Mouse (Mus musculus) forebrain, embryonic 15.5 days (tissue): Measurements from ENCODE around the gene Abca6. TPM values are rescaled to one million over a fixed set of nuclear protein-coding genes. Genes with fewer than 3 reads are reported as not detected.

ENCODE experiments used
- ATAC-seq: fragments of 200-750 bp; cut with Nextera tagmentation; replicated peaks from 2 replicates; pipeline ENCODE4 v1.8.0; 2017; ENCODE audit warnings: mild to moderate bottlenecking, moderate TSS enrichment, moderate library complexity
- H3K27ac ChIP-seq: fragments of 300-500 bp; sonication (generic); replicated peaks from 2 replicates; pipeline ENCODE4 v1.5.1; 2015; ENCODE audit warnings: mild to moderate bottlenecking, inconsistent platforms
- H3K27me3 ChIP-seq: fragments of 300-500 bp; sonication (generic); 2 replicates; pipeline ENCODE4 v1.6.1; 2015; ENCODE audit warnings: inconsistent platforms
- H3K36me3 ChIP-seq: fragments of 300-500 bp; sonication (generic); 2 replicates; pipeline ENCODE4 v1.6.1; 2015; ENCODE audit warnings: mild to moderate bottlenecking, inconsistent platforms
- H3K4me1 ChIP-seq: fragments of 300-500 bp; sonication (generic); 2 replicates; pipeline ENCODE4 v1.6.1; 2015; ENCODE audit warnings: inconsistent platforms
- H3K4me2 ChIP-seq: fragments of 300-500 bp; sonication (generic); replicated peaks from 2 replicates; pipeline ENCODE4 v1.6.1; 2015; ENCODE audit warnings: mild to moderate bottlenecking, inconsistent platforms
- H3K4me3 ChIP-seq: fragments of 300-500 bp; sonication (generic); 2 replicates; pipeline ENCODE4 v1.5.1; 2015; ENCODE audit warnings: mild to moderate bottlenecking, inconsistent platforms
- H3K9ac ChIP-seq: fragments of 300-500 bp; sonication (generic); replicated peaks from 2 replicates; pipeline ENCODE4 v1.6.1; 2015; ENCODE audit warnings: mild to moderate bottlenecking, inconsistent platforms
- H3K9me3 ChIP-seq: fragments of 300-500 bp; sonication (generic); 2 replicates; pipeline ENCODE4 v1.6.1; 2016; ENCODE audit warnings: inconsistent platforms
- WGBS: fragments of 180-500 bp; shearing (Covaris S2); methylation state at CpG from one replicate; pipeline ENCODE4 v1.1.7; 2015; ENCODE audit warnings: mixed read lengths; 5-methylcytosine and 5-hydroxymethylcytosine counted together
- polyA plus RNA-seq: library from polyadenylated mRNA; unstranded; fragments of >200 nt; fragmentation: Nextera tagmentation; extraction: Ambion mirVana; gene quantifications from 2 replicates; pipeline ENCODE4 v1.2.1, GENCODE M21; 2015

Gene Abca6
- polyA plus RNA-seq, 1 experiment from 2014 or later, result 0.36 TPM

DNA sequence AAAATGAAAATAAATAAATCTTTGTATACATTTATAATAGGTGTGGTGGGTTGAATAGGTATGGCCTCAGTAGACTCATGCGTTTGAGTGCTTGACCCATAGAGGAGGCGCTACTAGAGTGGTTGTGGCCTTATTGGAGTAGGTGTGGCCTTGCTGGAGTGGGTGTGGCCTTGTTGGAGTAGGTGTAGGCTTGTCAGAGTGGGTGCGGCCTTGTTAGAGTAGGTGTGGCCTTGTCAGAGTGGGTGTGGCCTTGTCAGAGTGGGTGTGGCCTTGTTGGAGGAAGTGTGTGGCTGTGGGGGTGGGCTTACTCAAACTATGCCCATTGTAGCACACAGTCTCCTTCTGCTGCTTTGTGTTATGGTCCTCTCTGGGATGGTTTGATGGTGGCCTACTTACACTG lies 80.4 kb downstream of the Abca6 start:
- Histone ChIP-seq H3K4me1 (no peaks in the 10 kb centered on the region), H3K27ac (no peak overlapping the region), H3K4me2 (no peak overlapping the region), H3K4me3 (no peak overlapping the region), H3K36me3 (no peaks in the 10 kb centered on the region), H3K9ac (no peak overlapping the region), H3K27me3 (no peaks in the 10 kb centered on the region), H3K9me3 (no peaks in the 10 kb centered on the region)
- ATAC-seq, result no peak
- WGBS, result 95% methylated on average over 3 of the region's 3 CpGs

DNA sequence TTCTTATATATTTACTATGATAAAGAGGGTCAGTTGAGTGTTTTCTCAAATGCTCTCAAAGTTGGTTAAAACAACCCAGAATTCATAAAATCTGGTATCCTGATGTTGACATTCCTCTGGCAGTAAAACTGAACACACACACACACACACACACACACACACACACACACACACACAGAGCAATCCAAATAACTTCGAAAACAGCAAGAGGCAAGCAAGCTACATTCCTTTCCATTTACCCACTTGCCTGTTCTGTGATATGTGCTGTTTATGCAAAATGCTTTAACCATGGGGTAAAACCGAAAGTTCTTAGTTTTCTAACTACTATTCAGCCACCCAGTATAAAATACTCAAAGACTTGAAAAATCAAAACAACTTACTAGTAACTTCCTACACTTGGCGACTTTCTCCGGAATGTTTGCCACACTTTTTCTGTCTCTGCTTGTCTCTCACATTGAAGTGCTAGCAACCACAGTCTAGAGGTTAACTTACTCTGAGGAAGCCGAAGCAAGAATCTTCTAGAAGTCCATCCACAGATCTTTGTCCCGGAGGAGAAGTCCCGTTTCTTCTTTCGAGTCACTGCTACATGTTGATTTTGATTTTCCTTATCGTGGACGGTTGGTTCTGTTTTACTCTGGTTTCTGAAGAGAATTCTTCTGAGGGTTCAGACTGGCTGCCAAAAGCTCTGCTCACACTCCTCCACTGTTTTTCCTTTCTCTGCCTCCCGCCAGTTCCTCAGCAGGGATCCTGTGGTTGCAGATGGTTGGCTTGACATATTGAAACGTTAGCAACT lies 83.9 kb downstream of the Abca6 start, which contains the start of gene Abca9:
TSS of gene Abca9 (minus strand) at position 738 of the 793 bp plus-strand sequence.
- no peak within 1 kb of the TSS for H3K4me2 ChIP-seq
- H3K9me3 ChIP-seq, result no peaks in the 10 kb centered on the region
- no peaks in the 10 kb centered on the region for H3K4me1 ChIP-seq
- H3K27me3 ChIP-seq, result no peaks in the 10 kb centered on the region
- no peak within 1 kb of the TSS for H3K4me3 ChIP-seq
- H3K36me3 ChIP-seq, result no peaks in the 10 kb centered on the region
- no peak for ATAC-seq
- H3K9ac ChIP-seq, result no peak within 1 kb of the TSS
- WGBS, result 49% methylated on average over 12 of the region's 12 CpGs
- 0 out of 2 replicates have a peak within 1 kb of the TSS, but pooled peaks have one; percentile 1 for H3K27ac ChIP-seq

DNA sequence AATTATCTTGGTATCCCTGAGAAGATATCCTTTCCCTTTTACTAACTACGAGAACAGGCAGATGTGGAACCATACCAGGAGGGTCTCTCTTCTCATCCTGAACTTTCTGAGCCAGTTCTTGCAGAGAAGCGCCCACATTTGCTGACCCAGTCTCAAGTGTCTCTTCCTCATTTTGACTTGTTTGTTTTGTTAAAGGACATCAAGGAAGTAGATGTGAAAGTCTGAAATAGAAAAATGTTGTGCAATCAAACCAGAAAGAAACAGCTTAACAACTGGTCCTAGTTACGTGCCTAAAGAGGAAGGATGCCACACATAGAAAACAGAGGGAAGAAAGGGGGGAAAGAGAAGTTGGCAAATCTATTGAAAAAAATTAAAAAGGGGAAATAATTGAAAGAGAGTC lies 85.8 kb downstream of the Abca6 start:
- H3K9me3 ChIP-seq, result no peaks in the 10 kb centered on the region
- no peak for ATAC-seq
- H3K9ac ChIP-seq, result no peak overlapping the region
- H3K27ac ChIP-seq, result no peak overlapping the region
- no peak overlapping the region for H3K4me3 ChIP-seq
- H3K27me3 ChIP-seq, result no peaks in the 10 kb centered on the region
- H3K4me2 ChIP-seq, result no peak overlapping the region
- H3K36me3 ChIP-seq, result no peaks in the 10 kb centered on the region
- WGBS, result 37% methylated on average over 3 of the region's 3 CpGs
- H3K4me1 ChIP-seq, result no peaks in the 10 kb centered on the region

DNA sequence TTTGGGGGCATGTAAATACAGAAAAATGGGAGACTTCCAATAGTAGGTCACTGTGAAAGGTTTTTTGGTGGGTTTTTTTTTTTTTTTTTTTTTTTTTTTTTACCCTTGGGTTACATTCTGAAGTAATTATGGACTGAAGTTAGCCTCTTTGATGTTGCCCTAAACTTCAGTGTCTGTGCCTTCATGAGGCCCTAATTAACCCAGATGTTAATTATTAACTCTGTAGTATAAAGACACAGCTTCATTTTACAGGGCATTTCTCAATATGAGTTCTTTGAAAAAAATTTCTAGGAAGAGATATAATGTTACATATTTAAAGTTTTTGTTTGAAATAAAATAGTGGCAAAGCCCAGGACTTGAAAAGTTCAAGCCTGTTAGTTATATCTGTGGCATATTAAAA lies 86.2 kb downstream of the Abca6 start:
- Histone ChIP-seq H3K4me3 (no peak overlapping the region), H3K36me3 (no peaks in the 10 kb centered on the region), H3K27ac (no peak overlapping the region), H3K9me3 (no peaks in the 10 kb centered on the region), H3K27me3 (no peaks in the 10 kb centered on the region), H3K4me1 (no peaks in the 10 kb centered on the region), H3K9ac (no peak overlapping the region), H3K4me2 (no peak overlapping the region)
- no peak for ATAC-seq

DNA sequence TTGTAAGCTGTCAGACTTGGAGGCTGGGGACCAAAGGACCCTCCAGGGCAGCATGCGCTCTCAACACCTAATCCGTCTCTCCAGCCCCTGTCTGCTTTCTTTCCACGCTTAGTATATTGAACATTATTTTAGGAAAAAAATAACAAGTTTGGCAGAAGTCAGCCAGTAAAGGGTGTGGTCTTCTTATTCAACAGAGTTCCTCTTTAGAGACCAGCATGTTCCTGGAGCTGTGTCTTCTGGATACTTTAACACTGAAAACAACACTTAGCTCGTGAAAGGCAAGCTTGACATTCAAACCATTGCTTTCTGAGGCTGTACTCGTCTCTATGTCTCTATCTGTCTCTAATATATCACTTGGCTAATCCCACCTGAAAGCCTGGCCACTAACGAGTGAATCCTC lies 94.5 kb downstream of the Abca6 start:
- H3K27ac ChIP-seq, result no peak overlapping the region
- 67% methylated on average over 6 of the region's 6 CpGs for WGBS
- no peak for ATAC-seq
- H3K4me1 ChIP-seq, result no peaks in the 10 kb centered on the region
- H3K4me3 ChIP-seq, result no peak overlapping the region
- H3K9me3 ChIP-seq, result no peaks in the 10 kb centered on the region
- H3K4me2 ChIP-seq, result no peak overlapping the region
- no peak overlapping the region for H3K9ac ChIP-seq
- no peaks in the 10 kb centered on the region for H3K36me3 ChIP-seq
- H3K27me3 ChIP-seq, result no peaks in the 10 kb centered on the region

DNA sequence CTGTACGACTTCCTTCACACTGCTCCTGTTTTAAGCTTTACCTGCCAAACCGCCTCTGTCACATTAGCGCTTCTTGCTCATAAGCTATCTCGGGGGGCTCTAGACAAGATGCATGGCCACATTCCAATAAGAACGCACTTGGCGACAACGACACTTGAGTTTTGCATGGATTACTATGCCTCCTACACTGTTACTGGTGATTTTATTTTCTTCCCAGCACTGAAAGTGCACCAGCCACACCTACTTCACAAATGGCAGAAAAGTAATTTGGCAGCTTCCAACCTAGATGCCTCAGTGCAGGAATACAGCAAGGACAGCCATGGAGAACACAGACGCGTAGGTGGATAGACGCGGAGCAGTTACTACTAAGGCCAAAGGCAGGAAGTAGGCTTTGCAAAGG lies 95.6 kb downstream of the Abca6 start:
- no peak overlapping the region for H3K27ac ChIP-seq
- 88% methylated on average over 11 of the region's 11 CpGs for WGBS

DNA sequence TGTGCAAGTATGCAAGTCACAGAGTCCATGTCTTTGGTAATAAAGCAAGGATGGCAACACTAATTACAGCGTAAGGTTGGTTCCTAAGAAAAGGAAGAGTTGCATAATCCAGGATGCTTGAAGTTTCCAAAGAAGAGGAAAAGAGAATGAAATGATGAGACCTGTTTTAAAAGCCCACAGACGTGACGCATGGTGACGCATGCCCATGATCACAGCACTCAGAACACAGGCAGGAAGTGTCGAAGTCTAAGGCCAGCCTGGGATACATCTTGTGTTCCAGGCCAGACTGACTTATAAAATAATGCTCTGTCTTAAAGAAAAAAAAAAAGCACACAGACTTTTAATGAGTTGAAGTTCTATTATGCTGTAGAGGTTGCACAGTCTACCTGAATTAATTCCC lies 103.9 kb downstream of the Abca6 start:
- no peak overlapping the region for H3K9ac ChIP-seq
- no peaks in the 10 kb centered on the region for H3K4me1 ChIP-seq
- H3K4me2 ChIP-seq, result no peak overlapping the region
- H3K27ac ChIP-seq, result no peak overlapping the region
- ATAC-seq, result no peak
- 97% methylated on average over 5 of the region's 5 CpGs for WGBS
- no peaks in the 10 kb centered on the region for H3K27me3 ChIP-seq
- H3K36me3 ChIP-seq, result no peaks in the 10 kb centered on the region
- H3K9me3 ChIP-seq, result no peaks in the 10 kb centered on the region
- H3K4me3 ChIP-seq, result no peak overlapping the region

More for the DNA sequence above, 95.6 kb downstream of the Abca6 start:
- Histone ChIP-seq H3K36me3 (no peaks in the 10 kb centered on the region), H3K9ac (no peak overlapping the region), H3K9me3 (no peaks in the 10 kb centered on the region), H3K4me1 (no peaks in the 10 kb centered on the region), H3K4me2 (no peak overlapping the region), H3K4me3 (no peak overlapping the region), H3K27me3 (no peaks in the 10 kb centered on the region)
- ATAC-seq, result no peak

DNA sequence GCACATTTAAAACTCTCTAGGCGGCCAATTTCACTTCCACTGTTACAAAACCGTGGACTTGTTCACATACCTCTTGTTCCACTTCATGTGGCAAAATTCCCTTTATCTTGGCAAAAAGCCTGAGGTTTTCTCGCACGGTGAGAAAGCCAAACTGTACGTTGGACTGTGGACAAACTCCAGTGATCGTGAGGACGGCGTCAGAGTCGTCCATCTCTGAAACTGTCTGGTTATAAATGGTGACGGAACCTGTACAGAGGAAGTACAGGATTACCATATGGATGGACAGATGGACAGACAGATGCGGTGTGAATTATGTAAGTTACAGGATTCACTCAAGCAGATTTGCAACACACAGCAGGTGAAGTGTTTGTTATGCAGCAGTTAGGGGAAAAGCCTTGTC lies 106.2 kb downstream of the Abca6 start:
- Histone ChIP-seq H3K36me3 (no peaks in the 10 kb centered on the region), H3K4me3 (no peak overlapping the region), H3K4me2 (no peak overlapping the region), H3K27ac (no peak overlapping the region), H3K27me3 (no peaks in the 10 kb centered on the region), H3K4me1 (no peaks in the 10 kb centered on the region), H3K9me3 (no peaks in the 10 kb centered on the region), H3K9ac (no peak overlapping the region)
- 75% methylated on average over 11 of the region's 11 CpGs for WGBS
- no peak for ATAC-seq

DNA sequence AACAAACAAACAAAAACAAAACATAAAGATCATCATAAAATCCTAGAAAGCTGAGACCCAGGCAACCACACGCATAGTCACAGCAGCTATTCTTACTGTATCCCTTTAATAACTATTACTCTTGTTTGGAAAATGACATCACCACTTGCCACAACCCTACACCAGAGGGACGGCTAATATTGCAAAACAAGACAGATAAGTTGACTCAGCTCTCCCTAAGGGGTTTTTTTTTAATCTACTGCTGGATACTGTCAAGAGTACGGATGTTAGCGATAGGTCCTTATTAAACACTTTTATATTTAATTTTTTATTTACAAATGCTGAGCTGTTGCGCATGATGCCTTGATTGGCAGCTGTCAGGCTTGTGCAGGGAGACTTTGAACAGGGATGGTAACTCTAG lies 120.8 kb downstream of the Abca6 start:
- Histone ChIP-seq H3K27ac (no peak overlapping the region), H3K9ac (no peak overlapping the region), H3K36me3 (no peaks in the 10 kb centered on the region), H3K4me2 (no peak overlapping the region), H3K27me3 (no peaks in the 10 kb centered on the region), H3K4me1 (no peaks in the 10 kb centered on the region), H3K9me3 (no peaks in the 10 kb centered on the region), H3K4me3 (no peak overlapping the region)
- no peak for ATAC-seq
- WGBS, result 80% methylated on average over 5 of the region's 5 CpGs

Other genes starting within 250 kb of the Abca6 start
- 1.00 and 2.7 TPM in 2 replicates for gene Abca8a, start 155.8 kb downstream of the Abca6 start, polyA plus RNA-seq
- gene Abca9, start 83.6 kb downstream of the Abca6 start, polyA plus RNA-seq, result 2.2 TPM in 2 replicates
- 5.9 and 7.4 TPM in 2 replicates for gene Abca5, start 85.9 kb upstream of the Abca6 start, polyA plus RNA-seq
- gene Map2k6, start 147.3 kb upstream of the Abca6 start, polyA plus RNA-seq, result 52.9 and 53.8 TPM in 2 replicates